Mouse (Mus musculus) G1E (cell line): ENCODE results near the gene Cd164. TPM values are rescaled to one million over a fixed set of nuclear protein-coding genes. Genes with fewer than 3 reads are reported as not detected.

Experiments
- ATAC-seq: 2 replicates; pipeline ENCODE4 v1.8.0; 2016; ENCODE audit warnings: mild to moderate bottlenecking; ENCODE audit not compliant: insufficient number of reproducible peaks, poor library complexity, low FRiP score, severe bottlenecking; ENCODE audit errors: extremely low read depth
- DNase-seq: peaks from one replicate; pipeline ENCODE4 v3.0.0; 2012; ENCODE audit warnings: low spot score
- H3K27me3 ChIP-seq: 2 replicates; pipeline ENCODE4 v1.6.1; 2012; ENCODE audit warnings: mild to moderate bottlenecking, low read length, inconsistent platforms; ENCODE audit not compliant: insufficient read depth
- H3K36me3 ChIP-seq: replicated peaks from 2 replicates; pipeline ENCODE3; 2012; ENCODE audit warnings: mild to moderate bottlenecking, inconsistent platforms
- H3K4me1 ChIP-seq: 2 replicates; pipeline ENCODE4 v1.6.1; 2012; ENCODE audit warnings: low read depth, low read length, inconsistent platforms, mixed read lengths; ENCODE audit not compliant: insufficient read depth
- H3K4me3 ChIP-seq: 2 replicates; pipeline ENCODE4 v1.5.1; 2012; ENCODE audit warnings: low read depth, mild to moderate bottlenecking, inconsistent platforms, low read length, moderate library complexity, mixed read lengths
- H3K9me3 ChIP-seq: replicated peaks from 2 replicates; pipeline ENCODE4 v1.6.1; 2012; ENCODE audit warnings: inconsistent platforms
- CTCF ChIP-seq: IDR thresholded peaks from 2 replicates; pipeline ENCODE4 v1.5.1; 2012; ENCODE audit warnings: low read depth, low read length, inconsistent platforms, mixed read lengths
- GATA1 ChIP-seq: IDR thresholded peaks from 2 replicates; pipeline ENCODE4 v1.6.1; 2012; ENCODE audit warnings: borderline replicate concordance, low read length, inconsistent platforms, mixed read lengths
- GATA2 ChIP-seq: IDR thresholded peaks from 2 replicates; pipeline ENCODE4 v1.6.1; 2012; ENCODE audit warnings: low read depth, low read length, inconsistent platforms, borderline replicate concordance
- POLR2AphosphoS5 ChIP-seq: IDR thresholded peaks from 2 replicates; pipeline ENCODE4 v1.6.1; 2012; ENCODE audit warnings: low read depth, low read length, inconsistent platforms; ENCODE audit not compliant: insufficient replicate concordance
- TAL1 ChIP-seq: conservative IDR thresholded peaks from 2 replicates; pipeline ENCODE4 v1.6.1; 2012; ENCODE audit warnings: low read depth, low read length, inconsistent platforms, mixed read lengths
- polyA plus RNA-seq: library from polyadenylated mRNA; stranded (reverse); fragments of >175 nt; gene quantifications from 2 replicates; pipeline ENCODE4 v1.2.3, GENCODE M21; 2012
- total RNA-seq, 2 experiments: library from RNA; stranded (forward) in 1 of 2; stranded (reverse) in 1 of 2; fragments of 200-1000 nt in 1 of 2; fragments of >200 nt in 1 of 2; fragmentation: Nextera tagmentation in 1 of 2; gene quantifications; 2 replicates each; pipeline ENCODE4 v1.2.3; 2014 to 2017

Gene Cd164
- total and polyA plus RNA-seq, 3 experiments: 106 to 156 (median 127) TPM

DNA sequence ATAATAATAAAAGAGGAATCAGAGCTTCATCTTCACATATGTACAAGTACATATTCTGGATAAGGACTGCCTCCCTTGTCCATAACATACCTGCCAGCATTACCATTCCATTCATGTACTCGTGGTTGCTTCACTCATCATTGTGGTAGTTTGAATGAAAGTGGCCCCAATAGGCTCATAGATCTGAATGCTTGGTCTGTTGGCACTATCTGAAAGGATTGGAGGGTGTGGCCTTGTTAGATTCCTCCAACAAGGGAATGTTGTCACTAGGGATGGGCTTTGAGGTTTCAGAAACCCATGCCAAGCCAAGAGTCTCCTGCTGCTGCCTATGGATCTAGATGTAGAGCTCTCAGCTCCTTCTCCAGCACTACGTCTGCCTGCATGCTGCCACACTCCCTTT, 16.8 kb downstream of the Cd164 start:
- Histone ChIP-seq H3K9me3 (no peaks in the 10 kb centered on the region), H3K27me3 (no peaks in the 10 kb centered on the region), H3K4me1 (no peaks in the 10 kb centered on the region), H3K36me3 (peaks cover 46% of the 10 kb centered on the region), H3K4me3 (no peak overlapping the region)
- DNase-seq (no peak), ATAC-seq (no peak)
- TF ChIP-seq GATA2: no peak
- no peak for TF ChIP-seq GATA1
- no peak for TF ChIP-seq POLR2AphosphoS5
- no peak for TF ChIP-seq CTCF
- no peak for TF ChIP-seq TAL1

- H3K9me3 ChIP-seq: no peaks in the 10 kb centered on the region
- peaks cover 40% of the 10 kb centered on the region for H3K36me3 ChIP-seq
- ATAC-seq: no peak
- H3K27me3 ChIP-seq: no peaks in the 10 kb centered on the region
- H3K4me3 ChIP-seq: no peak overlapping the region
- DNase-seq: no peak
- H3K4me1 ChIP-seq: no peaks in the 10 kb centered on the region
- TF ChIP-seq GATA2 (no peak), GATA1 (no peak), CTCF (no peak), POLR2AphosphoS5 (no peak), TAL1 (no peak)
Measured at GRCm38 (mm10) chr10:41536714-41537113, 17.5 kb downstream of the Cd164 start.

GRCm38 (mm10) chr10:41537226-41537982, 18.2 kb downstream of the Cd164 start:
- TF ChIP-seq TAL1: no peak
- no peak for TF ChIP-seq GATA2
- no peak for TF ChIP-seq CTCF
- no peak for TF ChIP-seq GATA1
- no peak for TF ChIP-seq POLR2AphosphoS5
- Histone ChIP-seq H3K4me3 (no peak overlapping the region), H3K36me3 (peaks cover 39% of the 10 kb centered on the region), H3K9me3 (no peaks in the 10 kb centered on the region), H3K27me3 (no peaks in the 10 kb centered on the region), H3K4me1 (no peaks in the 10 kb centered on the region)
- DNase-seq (no peak), ATAC-seq (no peak)

DNA sequence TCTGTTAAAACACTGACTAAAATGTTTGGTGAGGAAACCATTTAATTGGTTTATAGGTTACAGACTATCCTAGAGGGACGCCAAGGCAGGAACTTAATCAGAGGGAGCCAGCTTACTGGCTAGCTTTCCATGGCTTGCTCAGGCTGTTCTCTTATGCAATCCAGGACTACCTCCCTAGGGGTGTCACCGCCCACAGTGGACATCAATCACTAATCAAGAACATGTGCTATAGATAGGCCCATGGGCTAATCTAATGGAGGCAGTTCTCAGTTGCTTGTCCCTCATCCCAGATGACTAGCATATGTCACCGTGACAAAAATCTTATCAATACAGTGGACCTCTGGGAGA, 18.7 kb downstream of the Cd164 start:
- H3K36me3 ChIP-seq: peaks cover 34% of the 10 kb centered on the region
- DNase-seq: no peak
- no peak for TF ChIP-seq GATA1
- TF ChIP-seq CTCF: no peak
- TF ChIP-seq GATA2: no peak
- no peak for TF ChIP-seq TAL1
- no peak for TF ChIP-seq POLR2AphosphoS5
- H3K4me3 ChIP-seq: no peak overlapping the region
- H3K9me3 ChIP-seq: no peaks in the 10 kb centered on the region
- no peaks in the 10 kb centered on the region for H3K4me1 ChIP-seq
- H3K27me3 ChIP-seq: no peaks in the 10 kb centered on the region
- ATAC-seq: no peak

DNA sequence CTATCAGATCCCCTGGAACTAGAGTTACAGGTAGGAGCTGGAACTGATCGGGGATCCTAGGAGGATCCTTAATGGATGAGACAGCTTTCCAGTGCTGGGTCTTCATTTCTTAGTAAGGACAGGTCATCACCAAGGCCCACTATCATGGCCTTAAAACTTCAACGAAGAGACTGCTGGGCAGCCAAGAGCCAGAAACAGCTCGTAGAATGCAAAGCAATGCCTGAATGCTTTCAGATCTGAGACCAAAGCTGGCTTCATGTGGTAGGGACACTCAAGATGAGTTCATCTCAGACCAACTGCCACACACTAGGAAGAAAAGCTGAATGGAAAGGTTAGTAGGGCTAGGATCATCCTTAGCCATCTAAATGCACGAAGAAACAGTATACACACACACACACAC, 19.8 kb downstream of the Cd164 start:
- Histone ChIP-seq H3K9me3 (no peaks in the 10 kb centered on the region), H3K4me3 (no peak overlapping the region), H3K27me3 (no peaks in the 10 kb centered on the region), H3K4me1 (no peaks in the 10 kb centered on the region), H3K36me3 (peaks cover 23% of the 10 kb centered on the region)
- ATAC-seq (no peak), DNase-seq (no peak)
- TF ChIP-seq GATA1 (no peak), POLR2AphosphoS5 (no peak), CTCF (no peak), TAL1 (no peak), GATA2 (no peak)

- peaks cover 4% of the 10 kb centered on the region; the same call in 1 of the 2 replicates for H3K4me1 ChIP-seq
- TF ChIP-seq TAL1: no peak
- no peak for TF ChIP-seq GATA1
- no peak for TF ChIP-seq CTCF
- TF ChIP-seq POLR2AphosphoS5: no peak
- TF ChIP-seq GATA2: no peak
- H3K4me3 ChIP-seq: no peak overlapping the region
- H3K9me3 ChIP-seq: no peaks in the 10 kb centered on the region
- no peak for ATAC-seq
- DNase-seq: no peak
- H3K36me3 ChIP-seq: peaks cover 3% of the 10 kb centered on the region
- peaks cover 8% of the 10 kb centered on the region for H3K27me3 ChIP-seq
Measured at GRCm38 (mm10) chr10:41542057-41542456, 22.8 kb downstream of the Cd164 start.
